Mouse (Mus musculus): ENCODE measurements at regions not wholly inside any gene's neighbourhood (a gene's known extent, or its start where the extent isn't known, plus 50 kb on each side); places are given as distances from the start of the nearest gene placed in this dataset.
A peak's percentile ranks its signal among the peaks of the same experiment; 100 is the strongest.
"Not testable (repeated sequence)": the region's sequence is repeated elsewhere in the genome, so short reads cannot be mapped to it uniquely, and the experiment has no call there.

DNA sequence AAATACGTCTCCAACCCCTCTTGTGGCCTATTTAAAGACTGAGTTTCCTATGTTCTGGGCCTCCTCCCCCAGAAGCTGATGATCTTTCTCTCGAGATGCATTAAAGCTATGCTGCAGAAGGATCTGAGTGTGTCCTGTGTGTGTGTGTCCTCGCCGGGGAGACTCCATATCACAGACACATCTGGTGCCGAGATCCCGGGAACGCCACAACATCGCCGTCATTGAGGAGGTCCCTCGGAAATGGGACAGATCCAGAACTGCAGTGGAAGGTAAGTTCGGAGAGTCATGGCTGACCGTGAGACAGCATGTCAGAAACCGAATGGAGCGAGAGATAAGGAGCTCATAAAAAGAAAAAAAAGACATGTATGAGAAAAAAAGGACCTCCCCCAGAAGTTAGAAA is 53.3 kb downstream of the Btbd35f29 start:
- DNase-seq (ENCODE audit: low spot score): peak; percentile 48

DNA sequence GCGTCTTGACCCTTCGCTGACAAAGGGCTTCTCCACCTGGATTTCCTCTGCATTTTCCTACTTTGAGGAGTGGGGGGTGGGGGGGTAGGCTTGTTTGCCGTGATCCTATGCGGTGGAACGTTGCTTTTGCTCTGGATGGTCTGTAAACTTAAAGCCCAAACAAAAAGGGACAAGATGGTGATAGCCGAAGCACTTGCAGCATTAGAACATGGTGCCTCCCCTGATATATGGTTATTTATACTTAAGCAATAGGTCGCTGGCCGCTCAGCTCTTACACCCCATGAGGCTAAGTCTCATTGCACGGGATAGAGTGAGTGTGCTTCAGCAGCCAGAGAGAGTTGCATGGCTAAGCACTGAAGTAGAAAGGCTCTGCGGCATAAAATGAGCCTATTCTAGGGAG is 58.1 kb downstream of the Btbd35f29 start:
- not testable (repeated sequence) for DNase-seq (ENCODE audit: low spot score)

DNA sequence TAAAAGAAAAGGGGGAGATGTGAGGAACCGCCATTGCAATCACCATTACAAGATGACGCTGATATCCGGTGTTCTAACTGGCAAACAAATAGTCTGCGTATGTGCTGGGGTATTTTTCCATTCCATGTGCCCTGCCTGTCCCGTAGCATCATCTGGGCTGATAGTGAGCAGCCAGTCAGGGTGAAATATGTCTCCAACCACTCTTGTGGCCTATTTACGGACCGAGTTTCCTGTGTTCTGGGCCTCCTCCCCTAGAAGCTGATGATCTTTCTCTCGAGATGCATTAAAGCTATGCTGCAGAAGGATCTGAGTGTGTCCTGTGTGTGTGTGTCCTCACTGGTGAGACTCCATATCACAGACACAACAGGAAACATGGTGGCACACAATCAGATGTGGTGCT is 58.7 kb downstream of the Btbd35f29 start:
- not testable (repeated sequence) for DNase-seq (ENCODE audit: low spot score)

Data from urinary bladder, adult 2 months (tissue).